23 mouse cellular contexts compared by ENCODE assay signal in genomic region chr8:117233199-117233598, GRCm38 (mm10). TPM values are rescaled to one million over a fixed set of nuclear protein-coding genes. Genes with fewer than 3 reads are reported as not detected.
DNase-seq lines count a peak whose midpoint lies in the region; ATAC-seq and TF ChIP-seq lines count a peak whose summit lies in the region.
"Had no signal": no experiment of that assay in that cellular context is flagged by ENCODE, and none has a peak within 500 bp of the region (broad histone marks: within the 10 kb centered on the region; RNA-seq: fewer than 3 reads in every experiment).

No protein-coding gene starts in this region.

- ATAC-seq in common myeloid progenitor, adult 5-6 weeks (replicated peaks; ENCODE audit: low read depth, poor library complexity, severe bottlenecking) = peak; percentile 65
- 0 out of 2 replicates have a peak, but pooled peaks have one; percentile 35 for ATAC-seq in megakaryocyte-erythroid progenitor cell, adult 5-6 weeks (replicated peaks; ENCODE audit: low FRiP score, low TSS enrichment, poor library complexity, severe bottlenecking)
- ATAC-seq in frontal cortex, adult (ENCODE audit: low TSS enrichment) = no peak
- ATAC-seq: forebrain, embryonic 16.5 days; hindbrain, embryonic 16.5 days; midbrain, embryonic 13.5 days had no signal

- no peak for DNase-seq in spleen, adult 2 months (ENCODE audit: low read depth in 1 of 2, low spot score in 2 of 2)
- DNase-seq in spleen, postnatal 4 days (ENCODE audit: low spot score in 2 of 2) = no peak
- no peak for DNase-seq in retina, embryonic 14.5 days (ENCODE audit: low spot score)
- no peak for DNase-seq in natural killer cell, adult 2 months (ENCODE audit: low spot score in 2 of 2)
- DNase-seq: adrenal gland, adult 8-10 months; cerebellum, adult 9-10 months; heart, postnatal 14 days; kidney, adult 18-20 months; layer of hippocampus, adult 9-11 months; right cerebral cortex, adult 18-20 months; spleen, adult 18-20 months had no signal

- TF ChIP-seq POLR2A in spleen, adult 2 months (IDR thresholded peaks at IDR 0.05; ENCODE audit: low read depth, low read length) = no peak

- H3K36me3 ChIP-seq in spleen, adult 2 months (ENCODE audit: control insufficient read depth, insufficient read depth, low read length) = no peaks in the 10 kb centered on the region
- H3K36me3 ChIP-seq: embryonic facial prominence, embryonic 13.5 days; limb, embryonic 12.5 days; lung, embryonic 15.5 days; midbrain, embryonic 13.5 days; neural tube, embryonic 15.5 days had no signal

- 61% methylated on average over 7 of the region's 7 CpGs for WGBS in spleen, adult 2 months

- no peak overlapping the region for H3K4me3 ChIP-seq in spleen, adult 2 months (ENCODE audit: extremely low read depth, insufficient read depth, insufficient read length)
- H3K4me3 ChIP-seq: embryonic facial prominence, embryonic 13.5 days; limb, embryonic 12.5 days; lung, embryonic 15.5 days; megakaryocyte, embryonic 14.5 days; midbrain, embryonic 13.5 days; neural tube, embryonic 15.5 days had no signal

- peaks cover 4% of the 10 kb centered on the region; the same call in 1 of the 2 replicates for H3K4me1 ChIP-seq in spleen, adult 2 months (ENCODE audit: control insufficient read depth, insufficient read depth, insufficient read length)
- H3K4me1 ChIP-seq: embryonic facial prominence, embryonic 13.5 days; limb, embryonic 12.5 days; lung, embryonic 15.5 days; midbrain, embryonic 13.5 days; neural tube, embryonic 15.5 days had no signal

- 0 out of 2 replicates have a peak, but pooled peaks have one; percentile 3 for TF ChIP-seq CTCF in spleen, adult 2 months (IDR thresholded peaks at IDR 0.05; ENCODE audit: extremely low read depth, insufficient read depth, insufficient read length, insufficient replicate concordance)

- no peaks in the 10 kb centered on the region for H3K27me3 ChIP-seq in spleen, adult 2 months (ENCODE audit: control insufficient read depth, insufficient read depth, low read length)
- H3K27me3 ChIP-seq: embryonic facial prominence, embryonic 13.5 days; limb, embryonic 12.5 days; lung, embryonic 15.5 days; midbrain, embryonic 13.5 days; neural tube, embryonic 15.5 days had no signal

- no peak overlapping the region for H3K27ac ChIP-seq in spleen, adult 2 months (ENCODE audit: insufficient read depth, low read length)
- H3K27ac ChIP-seq: embryonic facial prominence, embryonic 13.5 days; kidney, postnatal 0 days; limb, embryonic 12.5 days; lung, embryonic 15.5 days; midbrain, embryonic 13.5 days; neural tube, embryonic 15.5 days had no signal

RNA-seq across cellular contexts. Expression of gene Cmip, which starts 23.7 kb away (rescaled TPM):
- polyA plus RNA-seq in spleen, adult 2 months (2012; rRNA removed) = 48.2 and 67.6 TPM in 2 replicates
- 20.5 and 29.0 TPM in 2 replicates for total RNA-seq in common myeloid progenitor, adult 5-6 weeks (2017)
- 40.2 and 60.7 TPM in 2 replicates for total RNA-seq in megakaryocyte-erythroid progenitor cell, adult 5-6 weeks (2014; fragmentation: Nextera tagmentation)
- total RNA-seq in megakaryocyte-erythroid progenitor cell, adult 5-6 weeks (2017) = 9.3 and 9.6 TPM in 2 replicates
